Mouse (Mus musculus) olfactory bulb, adult 2 months (tissue): Measurements from ENCODE around the gene Bend5.

Source experiments
- CTCF ChIP-seq: fragments of 200-500 bp; IDR thresholded peaks from 2 replicates; pipeline ENCODE4 v1.5.1; 2012; ENCODE audit warnings: low read depth, mild to moderate bottlenecking, low read length, moderate library complexity; ENCODE audit not compliant: insufficient read depth
- POLR2A ChIP-seq: fragments of 200-500 bp; IDR thresholded peaks from 2 replicates; pipeline ENCODE4 v1.6.1; 2012; ENCODE audit warnings: mild to moderate bottlenecking, low read depth, low read length, moderate library complexity; ENCODE audit not compliant: insufficient read depth

- TF ChIP-seq CTCF (no peak), POLR2A (no peak)
Observed at GRCm38 (mm10) chr4:111469847-111470246, 55.0 kb downstream of the Bend5 start.
